Mouse (Mus musculus) liver, adult 2 months (tissue): ENCODE data around the gene Iah1. TPM values are rescaled to one million over a fixed set of nuclear protein-coding genes. Genes with fewer than 3 reads are reported as not detected.

Source experiments
- DNase-seq: peaks from one replicate; pipeline ENCODE4 v3.0.0-alpha.2; 2011; ENCODE audit warnings: low read depth, low spot score; ENCODE audit errors: extremely low read depth
- H3K27ac ChIP-seq: fragments of 200-500 bp; replicated peaks from 2 replicates; pipeline ENCODE4 v1.5.1; 2012; ENCODE audit warnings: low read depth, mild to moderate bottlenecking, control low read depth, inconsistent platforms, low read length; ENCODE audit not compliant: insufficient read depth
- H3K27me3 ChIP-seq: fragments of 200-500 bp; 2 replicates; pipeline ENCODE4 v1.6.1; 2012; ENCODE audit warnings: mild to moderate bottlenecking, moderate library complexity, low read length, inconsistent platforms; ENCODE audit not compliant: control insufficient read depth, insufficient read depth
- H3K36me3 ChIP-seq: fragments of 200-500 bp; 2 replicates; pipeline ENCODE4 v1.6.1; 2012; ENCODE audit warnings: low read length, inconsistent platforms; ENCODE audit not compliant: control insufficient read depth, insufficient read depth
- H3K4me1 ChIP-seq: fragments of 200-500 bp; 2 replicates; pipeline ENCODE4 v1.6.1; 2011; ENCODE audit warnings: low read length; ENCODE audit not compliant: control insufficient read depth, insufficient read depth
- H3K4me3 ChIP-seq: fragments of 200-500 bp; 2 replicates; pipeline ENCODE4 v1.5.1; 2011; ENCODE audit warnings: low read depth, mild to moderate bottlenecking, control low read depth, low read length, moderate library complexity; ENCODE audit not compliant: insufficient read depth
- H3K79me2 ChIP-seq: fragments of 200-500 bp; 2 replicates; pipeline ENCODE4 v1.6.1; 2012; ENCODE audit warnings: inconsistent platforms, mild to moderate bottlenecking, low read length, moderate library complexity; ENCODE audit not compliant: control insufficient read depth, insufficient read depth
- H3K9ac ChIP-seq: fragments of 200-500 bp; 2 replicates; pipeline ENCODE4 v1.6.1; 2012; ENCODE audit warnings: low read depth, mild to moderate bottlenecking, control low read depth, inconsistent platforms, low read length
- CTCF ChIP-seq: fragments of 200-500 bp; IDR thresholded peaks from 2 replicates; pipeline ENCODE4 v1.5.1; 2011; ENCODE audit warnings: low read depth, low read length, control low read depth
- POLR2A ChIP-seq: fragments of 200-500 bp; IDR thresholded peaks from 2 replicates; pipeline ENCODE4 v1.6.1; 2011; ENCODE audit warnings: low read length, control low read depth; ENCODE audit not compliant: insufficient read depth; ENCODE audit errors: extremely low read depth
- WGBS: fragments of 180-500 bp; shearing (Covaris S2); methylation state at CpG from one replicate; pipeline ENCODE4 v1.1.7; 2018; 5-methylcytosine and 5-hydroxymethylcytosine counted together
- polyA plus RNA-seq: library from polyadenylated mRNA; depleted of rRNA; stranded (reverse); fragments of >200 nt; gene quantifications from 2 replicates; pipeline ENCODE4 v1.2.3, GENCODE M21; 2012
- total RNA-seq: library from RNA; depleted of rRNA; stranded (reverse); fragments of >200 nt; gene quantifications from 2 replicates; pipeline ENCODE4 v1.2.3, GENCODE M21; 2014

The Iah1 gene
- total and polyA plus RNA-seq, 2 experiments = 258 to 339 TPM

GRCm38 (mm10) chr12:21284761-21285441 is 31.3 kb upstream of the Iah1 start, which contains the start of gene Cpsf3:
TSS of gene Cpsf3 (plus strand) at chr12:21285391.
- H3K27me3 ChIP-seq = no peaks in the 10 kb centered on the region
- 0 out of 2 replicates have a peak, but pooled peaks have one; percentile 10 for TF ChIP-seq CTCF
- TF ChIP-seq POLR2A = no peak
- 57% methylated on average over 11 of the region's 11 CpGs for WGBS

GRCm38 (mm10) chr12:21285508-21286242 is 30.5 kb upstream of the Iah1 start:
- Histone ChIP-seq H3K27ac (peak overlapping the region; percentile 62), H3K36me3 (0 out of 2 replicates have a peak, but pooled peaks cover 1% of the 10 kb centered on the region), H3K4me3 (peak overlapping the region; percentile 95), H3K79me2 (peaks cover 3% of the 10 kb centered on the region; the same call in 1 of the 2 replicates), H3K9ac (peak overlapping the region; percentile 81), H3K27me3 (no peaks in the 10 kb centered on the region), H3K4me1 (peaks cover 8% of the 10 kb centered on the region)
- 1% methylated on average over 47 of the region's 47 CpGs for whole genome bisulfite sequencing
- peak; percentile 39 for DNase-seq
- TF ChIP-seq POLR2A (0 out of 2 replicates have a peak, but pooled peaks have one; percentile 16), CTCF (no peak)

More at GRCm38 (mm10) chr12:21284761-21285441, 31.3 kb upstream of the Iah1 start, which contains the start of gene Cpsf3:
- 0 out of 2 replicates have a peak, but pooled peaks cover under 1% of the 10 kb centered on the region for H3K36me3 ChIP-seq
- no peak for DNase-seq
- peak within 1 kb of the TSS; percentile 78 for H3K27ac ChIP-seq
- peaks cover 8% of the 10 kb centered on the region for H3K4me1 ChIP-seq
- peak within 1 kb of the TSS; percentile 95 for H3K4me3 ChIP-seq
- H3K9ac ChIP-seq = peak within 1 kb of the TSS; percentile 90
- H3K79me2 ChIP-seq = peaks cover 3% of the 10 kb centered on the region; the same call in 1 of the 2 replicates

- peak; percentile 91 for DNase-seq
- peak within 1 kb of the TSS; percentile 78 for H3K27ac ChIP-seq
- no peaks in the 10 kb centered on the region for H3K27me3 ChIP-seq
- peaks cover 2% of the 10 kb centered on the region; the same call in 1 of the 2 replicates for H3K36me3 ChIP-seq
- peak within 1 kb of the TSS; percentile 90 for H3K9ac ChIP-seq
- peak within 1 kb of the TSS; percentile 95 for H3K4me3 ChIP-seq
- peaks cover 3% of the 10 kb centered on the region; the same call in 1 of the 2 replicates for H3K79me2 ChIP-seq
- 0 out of 2 replicates have a peak, but pooled peaks have one; percentile 4 for TF ChIP-seq POLR2A
- TF ChIP-seq CTCF = no peak
- peaks cover 8% of the 10 kb centered on the region for H3K4me1 ChIP-seq
- under 1% methylated on average over 28 of the region's 28 CpGs for WGBS
These were observed 30.0 kb upstream of the Iah1 start, which contains the start of gene Itgb1bp1 for GRCm38 (mm10) chr12:21286243-21286622. TSS of gene Itgb1bp1 (minus strand) at chr12:21286284.

- H3K27ac ChIP-seq = peak overlapping the region; percentile 78
- H3K4me3 ChIP-seq = peak overlapping the region; percentile 95
- peaks cover 3% of the 10 kb centered on the region; the same call in 1 of the 2 replicates for H3K79me2 ChIP-seq
- TF ChIP-seq POLR2A (no peak), CTCF (no peak)
- peaks cover 8% of the 10 kb centered on the region for H3K4me1 ChIP-seq
- peak; percentile 44 for DNase-seq
- H3K36me3 ChIP-seq = peaks cover 8% of the 10 kb centered on the region
- no peaks in the 10 kb centered on the region for H3K27me3 ChIP-seq
- WGBS = 17% methylated on average over 18 of the region's 18 CpGs
- H3K9ac ChIP-seq = peak overlapping the region; percentile 90
These were observed 29.2 kb upstream of the Iah1 start for GRCm38 (mm10) chr12:21286712-21287650.
